Mouse (Mus musculus) hindbrain, embryonic 16.5 days (tissue): Measurements from ENCODE around the gene Th. TPM values are rescaled to one million over a fixed set of nuclear protein-coding genes. Genes with fewer than 3 reads are reported as not detected.

Experiments
- ATAC-seq: fragments of 200-750 bp; cut with Nextera tagmentation; 2 replicates; pipeline ENCODE4 v1.8.0; 2017; ENCODE audit warnings: moderate TSS enrichment, moderate library complexity
- H3K27ac ChIP-seq: fragments of 300-500 bp; sonication (generic); 2 replicates; pipeline ENCODE4 v1.5.1; 2014; ENCODE audit warnings: low read depth, mild to moderate bottlenecking, control low read depth, low read length, moderate library complexity
- H3K27me3 ChIP-seq: fragments of 300-500 bp; sonication (generic); replicated peaks from 2 replicates; pipeline ENCODE4 v1.6.1; 2014; ENCODE audit warnings: low read length; ENCODE audit not compliant: control insufficient read depth, insufficient read depth
- H3K36me3 ChIP-seq: fragments of 300-500 bp; sonication (generic); 2 replicates; pipeline ENCODE4 v1.6.1; 2014; ENCODE audit warnings: mild to moderate bottlenecking, low read length, moderate library complexity, mixed read lengths; ENCODE audit not compliant: control insufficient read depth, insufficient read depth
- H3K4me1 ChIP-seq: fragments of 300-500 bp; sonication (generic); 2 replicates; pipeline ENCODE4 v1.6.1; 2014; ENCODE audit warnings: low read depth, low read length; ENCODE audit not compliant: control insufficient read depth, insufficient read depth
- H3K4me2 ChIP-seq: fragments of 300-500 bp; sonication (generic); 2 replicates; pipeline ENCODE4 v1.6.1; 2014; ENCODE audit warnings: mild to moderate bottlenecking, low read length, control low read depth, moderate library complexity
- H3K4me3 ChIP-seq: fragments of 300-500 bp; sonication (generic); 2 replicates; pipeline ENCODE4 v1.5.1; 2014; ENCODE audit warnings: mild to moderate bottlenecking, low read length, control low read depth, moderate library complexity
- H3K9ac ChIP-seq: fragments of 300-500 bp; sonication (generic); 2 replicates; pipeline ENCODE4 v1.6.1; 2014; ENCODE audit warnings: low read depth, mild to moderate bottlenecking, control low read depth, low read length, moderate library complexity
- H3K9me3 ChIP-seq: fragments of 300-500 bp; sonication (generic); 2 replicates; pipeline ENCODE4 v1.6.1; 2014; ENCODE audit warnings: mild to moderate bottlenecking, low read length, moderate library complexity; ENCODE audit not compliant: control insufficient read depth
- WGBS: fragments of 180-500 bp; shearing (Covaris S2); extraction: QIAGEN DNeasy Blood & Tissue Kit; methylation state at CpG from one replicate; pipeline ENCODE4 v1.1.7; 2014; 5-methylcytosine and 5-hydroxymethylcytosine counted together
- polyA plus RNA-seq: library from polyadenylated mRNA; unstranded; fragments of >200 nt; fragmentation: Nextera tagmentation; extraction: Ambion mirVana; gene quantifications from 2 replicates; pipeline ENCODE4 v1.2.1, GENCODE M21; 2015

Gene Th
- polyA plus RNA-seq, 1 experiment from 2014 or later = 9.2 TPM

GRCm38 (mm10) chr7:142935708-142936107, 4.8 kb upstream of the Th start:
- H3K9ac ChIP-seq = no peak overlapping the region
- no peaks in the 10 kb centered on the region for H3K4me1 ChIP-seq
- H3K9me3 ChIP-seq = no peaks in the 10 kb centered on the region
- no peaks in the 10 kb centered on the region for H3K27me3 ChIP-seq
- H3K27ac ChIP-seq = no peak overlapping the region
- H3K4me2 ChIP-seq = no peak overlapping the region
- ATAC-seq = no peak
- WGBS = 91% methylated on average over 14 of the region's 14 CpGs
- H3K4me3 ChIP-seq = no peak overlapping the region
- H3K36me3 ChIP-seq = no peaks in the 10 kb centered on the region

GRCm38 (mm10) chr7:142932469-142932868, 1.5 kb upstream of the Th start:
- no peaks in the 10 kb centered on the region for H3K27me3 ChIP-seq
- H3K27ac ChIP-seq = no peak overlapping the region
- no peak overlapping the region for H3K4me2 ChIP-seq
- no peaks in the 10 kb centered on the region for H3K4me1 ChIP-seq
- no peak overlapping the region for H3K4me3 ChIP-seq
- ATAC-seq = no peak
- 76% methylated on average over 3 of the region's 3 CpGs for WGBS
- H3K9ac ChIP-seq = no peak overlapping the region
- no peaks in the 10 kb centered on the region for H3K9me3 ChIP-seq
- H3K36me3 ChIP-seq = no peaks in the 10 kb centered on the region

GRCm38 (mm10) chr7:142929516-142929915, 1.4 kb downstream of the Th start:
- Histone ChIP-seq H3K4me1 (no peaks in the 10 kb centered on the region), H3K4me2 (no peak overlapping the region), H3K9ac (no peak overlapping the region), H3K4me3 (no peak overlapping the region), H3K27me3 (no peaks in the 10 kb centered on the region), H3K36me3 (no peaks in the 10 kb centered on the region), H3K9me3 (no peaks in the 10 kb centered on the region), H3K27ac (no peak overlapping the region)
- 97% methylated on average over 2 of the region's 2 CpGs for WGBS
- no peak for ATAC-seq

- no peak overlapping the region for H3K27ac ChIP-seq
- no peak overlapping the region for H3K9ac ChIP-seq
- WGBS = 87% methylated on average over 8 of the region's 8 CpGs
- H3K4me2 ChIP-seq = no peak overlapping the region
- no peaks in the 10 kb centered on the region for H3K27me3 ChIP-seq
- ATAC-seq = no peak
- no peaks in the 10 kb centered on the region for H3K36me3 ChIP-seq
- H3K4me3 ChIP-seq = no peak overlapping the region
- H3K4me1 ChIP-seq = no peaks in the 10 kb centered on the region
- no peaks in the 10 kb centered on the region for H3K9me3 ChIP-seq
Measured at GRCm38 (mm10) chr7:142927293-142927692, 3.6 kb downstream of the Th start.

GRCm38 (mm10) chr7:142918641-142919628, 12.0 kb downstream of the Th start:
- ATAC-seq = peak; percentile 71
- no peak overlapping the region for H3K4me3 ChIP-seq
- H3K36me3 ChIP-seq = no peaks in the 10 kb centered on the region
- 28% methylated on average over 8 of the region's 8 CpGs for WGBS
- no peaks in the 10 kb centered on the region for H3K27me3 ChIP-seq
- no peak overlapping the region for H3K4me2 ChIP-seq
- H3K9me3 ChIP-seq = no peaks in the 10 kb centered on the region
- no peak overlapping the region for H3K9ac ChIP-seq
- no peak overlapping the region for H3K27ac ChIP-seq
- H3K4me1 ChIP-seq = no peaks in the 10 kb centered on the region

- no peaks in the 10 kb centered on the region for H3K27me3 ChIP-seq
- no peaks in the 10 kb centered on the region for H3K36me3 ChIP-seq
- WGBS = 88% methylated on average over 5 of the region's 5 CpGs
- no peaks in the 10 kb centered on the region for H3K4me1 ChIP-seq
- no peak overlapping the region for H3K4me3 ChIP-seq
- no peak overlapping the region for H3K27ac ChIP-seq
- no peak overlapping the region for H3K9ac ChIP-seq
- H3K4me2 ChIP-seq = no peak overlapping the region
- no peaks in the 10 kb centered on the region for H3K9me3 ChIP-seq
- no peak for ATAC-seq
Measured at GRCm38 (mm10) chr7:142917659-142918058, 13.3 kb downstream of the Th start.

GRCm38 (mm10) chr7:142916178-142916577, 14.8 kb downstream of the Th start:
- H3K36me3 ChIP-seq = no peaks in the 10 kb centered on the region
- WGBS = 20% methylated on average over 8 of the region's 8 CpGs

GRCm38 (mm10) chr7:142911682-142912081, 19.2 kb downstream of the Th start:
- Histone ChIP-seq H3K27me3 (no peaks in the 10 kb centered on the region), H3K9ac (no peak overlapping the region), H3K4me1 (no peaks in the 10 kb centered on the region), H3K4me3 (no peak overlapping the region), H3K36me3 (no peaks in the 10 kb centered on the region), H3K9me3 (no peaks in the 10 kb centered on the region), H3K27ac (no peak overlapping the region), H3K4me2 (no peak overlapping the region)
- no peak for ATAC-seq
- WGBS = 87% methylated on average over 2 of the region's 2 CpGs

More at GRCm38 (mm10) chr7:142916178-142916577, 14.8 kb downstream of the Th start:
- no peak overlapping the region for H3K4me2 ChIP-seq
- peak overlapping the region; percentile 58 for H3K27ac ChIP-seq
- no peaks in the 10 kb centered on the region for H3K27me3 ChIP-seq
- no peaks in the 10 kb centered on the region for H3K9me3 ChIP-seq
- ATAC-seq = peak; percentile 81
- no peak overlapping the region for H3K9ac ChIP-seq
- H3K4me3 ChIP-seq = no peak overlapping the region
- H3K4me1 ChIP-seq = no peaks in the 10 kb centered on the region

- Histone ChIP-seq H3K36me3 (no peaks in the 10 kb centered on the region), H3K27ac (no peak overlapping the region)
- no peak for ATAC-seq
Measured at GRCm38 (mm10) chr7:142910104-142910503, 20.8 kb downstream of the Th start.

More at GRCm38 (mm10) chr7:142910104-142910503, 20.8 kb downstream of the Th start:
- no peaks in the 10 kb centered on the region; the same call in 1 of the 2 replicates for H3K4me1 ChIP-seq
- no peaks in the 10 kb centered on the region for H3K27me3 ChIP-seq
- H3K4me2 ChIP-seq = no peak overlapping the region
- no peak overlapping the region for H3K9ac ChIP-seq
- H3K4me3 ChIP-seq = no peak overlapping the region
- 84% methylated on average over 2 of the region's 2 CpGs for WGBS
- no peaks in the 10 kb centered on the region for H3K9me3 ChIP-seq
